Mouse (Mus musculus): ENCODE results near the gene Pja2. TPM values are rescaled to one million over a fixed set of nuclear protein-coding genes. Genes with fewer than 3 reads are reported as not detected.
"Not testable (repeated sequence)": the region's sequence is repeated elsewhere in the genome, so short reads cannot be mapped to it uniquely, and the experiment has no call there.

The Pja2 gene
- polyA plus RNA-seq, 1 experiment from 2014 or later: 64.4 TPM

DNA sequence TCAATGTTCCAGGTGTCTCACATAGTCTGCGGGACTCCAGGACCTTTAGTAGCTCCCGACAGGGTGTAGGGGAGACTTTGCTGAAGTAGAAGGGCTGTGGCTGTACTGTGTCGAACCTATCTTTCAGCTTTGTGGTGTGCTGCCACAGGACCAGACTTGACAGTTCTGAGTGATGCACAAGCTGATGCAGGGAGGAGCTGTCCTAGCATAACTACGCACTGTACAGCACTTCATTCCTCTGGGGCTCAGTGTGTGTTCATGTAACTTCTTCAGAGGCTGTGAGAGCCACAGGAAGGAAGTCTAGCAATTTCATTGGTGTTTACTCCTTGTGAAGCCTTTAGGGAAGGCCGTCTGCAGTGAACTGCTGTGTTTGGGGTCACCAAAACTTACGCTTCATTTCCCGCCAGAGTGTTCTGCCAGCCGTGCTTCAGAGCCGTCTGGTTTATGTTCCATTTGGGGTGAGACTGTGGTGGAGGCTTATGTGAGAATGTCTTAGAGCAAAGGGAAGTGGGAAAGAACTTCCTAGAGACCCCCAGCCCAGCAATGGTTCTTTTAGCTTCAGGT is 54.0 kb downstream of the Pja2 start:
- H3K4me1 ChIP-seq: no peaks in the 10 kb centered on the region
- H3K27me3 ChIP-seq: no peaks in the 10 kb centered on the region
- H3K4me2 ChIP-seq: no peak overlapping the region
- no peak overlapping the region for H3K27ac ChIP-seq
- 69% methylated on average over 9 of the region's 9 CpGs for WGBS
- no peak for ATAC-seq (ENCODE audit: insufficient number of reproducible peaks, insufficient read depth, low FRiP score, low TSS enrichment, low read depth)
- no peak overlapping the region for H3K4me3 ChIP-seq
- H3K9ac ChIP-seq: no peak overlapping the region
- peaks cover 24% of the 10 kb centered on the region for H3K36me3 ChIP-seq
- no peaks in the 10 kb centered on the region for H3K9me3 ChIP-seq

DNA sequence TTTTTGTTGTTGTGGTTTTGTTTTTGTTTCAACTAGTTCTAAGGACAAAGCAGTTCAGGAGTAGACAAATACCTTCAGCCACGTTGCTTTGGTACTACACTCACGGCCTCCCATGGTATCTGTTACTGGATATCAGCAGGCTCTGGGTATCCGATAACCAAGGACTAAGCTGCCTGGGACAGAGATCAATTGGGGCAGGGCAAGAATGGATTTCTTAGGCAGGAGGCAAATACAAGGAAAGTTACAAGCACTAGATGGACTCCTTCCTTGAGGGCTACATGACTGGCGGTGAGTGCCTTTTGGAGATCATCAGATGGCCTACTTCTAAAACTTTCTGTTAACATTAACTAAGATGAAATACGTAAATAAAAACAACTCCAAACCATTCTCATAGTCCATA is 55.0 kb downstream of the Pja2 start:
- Histone ChIP-seq H3K36me3 (peaks cover 24% of the 10 kb centered on the region), H3K9me3 (no peaks in the 10 kb centered on the region), H3K9ac (no peak overlapping the region), H3K27me3 (no peaks in the 10 kb centered on the region), H3K4me1 (no peaks in the 10 kb centered on the region), H3K27ac (no peak overlapping the region), H3K4me2 (no peak overlapping the region), H3K4me3 (no peak overlapping the region)
- 78% methylated on average over 5 of the region's 5 CpGs for WGBS
- no peak for ATAC-seq (ENCODE audit: insufficient number of reproducible peaks, insufficient read depth, low FRiP score, low TSS enrichment, low read depth)

DNA sequence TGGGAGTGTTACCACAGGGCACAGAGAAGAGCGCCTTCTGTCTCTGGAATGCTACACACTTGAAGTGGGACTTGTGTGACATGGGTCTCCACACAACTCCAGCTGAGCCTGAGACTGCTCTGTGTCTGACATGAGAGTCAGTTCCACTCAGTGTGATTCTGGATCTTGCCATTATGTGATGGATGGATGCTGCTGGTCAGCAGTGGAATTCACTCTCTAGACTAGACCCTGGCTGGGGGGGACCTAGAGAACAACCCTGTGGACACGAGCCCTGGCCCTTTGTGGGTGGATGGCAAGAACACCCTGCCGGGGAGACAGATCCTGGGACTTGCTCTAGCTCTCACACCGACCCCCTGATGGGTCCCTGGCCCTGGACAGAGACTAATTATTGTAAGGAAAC is 56.5 kb downstream of the Pja2 start:
- Histone ChIP-seq H3K27ac (no peak overlapping the region), H3K36me3 (peaks cover 19% of the 10 kb centered on the region), H3K4me2 (no peak overlapping the region), H3K4me1 (no peaks in the 10 kb centered on the region), H3K27me3 (no peaks in the 10 kb centered on the region), H3K9ac (no peak overlapping the region), H3K9me3 (no peaks in the 10 kb centered on the region), H3K4me3 (no peak overlapping the region)
- no peak for ATAC-seq (ENCODE audit: insufficient number of reproducible peaks, insufficient read depth, low FRiP score, low TSS enrichment, low read depth)
- WGBS: 85% methylated on average over 4 of the region's 4 CpGs

DNA sequence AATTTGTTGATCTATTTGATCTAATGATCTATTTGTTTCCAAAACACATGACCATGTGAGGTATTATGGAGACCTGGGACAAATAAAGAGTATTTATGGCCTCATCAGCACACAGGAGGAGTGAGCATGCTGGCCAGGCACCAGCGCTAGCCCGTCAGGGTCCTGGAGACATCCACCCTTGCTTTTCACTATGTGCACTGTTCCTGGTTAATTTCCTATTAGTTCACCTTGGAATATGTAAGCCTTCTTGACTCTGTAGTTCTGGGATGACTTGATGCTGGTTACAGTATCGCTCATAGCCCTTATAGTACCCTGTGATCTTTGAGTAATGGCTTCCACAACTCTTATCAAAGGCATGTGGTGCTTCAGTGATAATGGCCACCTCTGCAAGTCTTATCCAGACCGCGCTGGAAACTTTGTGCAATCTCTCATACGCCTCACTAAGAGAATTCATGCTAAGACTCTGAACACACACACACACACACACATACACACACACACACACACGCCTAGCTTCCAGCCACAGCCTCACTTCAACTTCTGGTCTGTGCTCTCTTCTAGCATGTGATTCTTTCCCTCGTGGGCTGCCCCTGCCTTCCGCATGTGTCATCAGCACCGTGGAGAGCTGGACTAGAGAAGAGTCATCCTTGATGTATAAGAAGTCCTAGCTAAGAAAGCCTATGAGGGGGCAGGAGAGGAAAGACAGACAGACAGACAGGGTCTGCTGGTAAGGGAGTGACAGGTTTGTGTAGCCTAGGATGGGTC is 57.2 kb downstream of the Pja2 start:
- Histone ChIP-seq H3K4me2 (no peak overlapping the region), H3K9me3 (no peaks in the 10 kb centered on the region), H3K9ac (no peak overlapping the region), H3K4me3 (no peak overlapping the region), H3K27ac (no peak overlapping the region), H3K4me1 (no peaks in the 10 kb centered on the region), H3K27me3 (no peaks in the 10 kb centered on the region), H3K36me3 (peaks cover 13% of the 10 kb centered on the region; the same call in 1 of the 2 replicates)
- 91% methylated on average over 10 of the region's 10 CpGs for WGBS
- no peak for ATAC-seq (ENCODE audit: insufficient number of reproducible peaks, insufficient read depth, low FRiP score, low TSS enrichment, low read depth)

DNA sequence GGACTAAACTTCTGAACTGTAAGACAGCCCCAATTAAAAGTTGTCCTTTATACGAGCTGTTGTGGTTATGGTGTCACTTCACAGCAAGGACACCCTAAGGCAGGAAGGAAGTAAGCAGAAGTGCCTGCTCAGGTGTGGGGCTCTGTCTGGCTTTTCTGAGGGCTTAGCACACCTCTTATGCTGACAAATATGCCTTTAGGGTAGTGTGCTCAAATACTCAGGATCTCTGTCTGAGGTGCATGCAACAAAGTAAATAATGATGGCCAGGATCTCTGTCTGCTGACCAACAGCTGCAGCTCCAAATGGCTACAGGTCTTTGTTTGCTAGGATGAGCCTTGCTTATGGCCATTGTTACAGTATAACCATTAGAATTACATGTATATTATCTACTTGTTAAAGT is 71.1 kb downstream of the Pja2 start:
- Histone ChIP-seq H3K4me1 (no peaks in the 10 kb centered on the region), H3K27me3 (no peaks in the 10 kb centered on the region), H3K9me3 (no peaks in the 10 kb centered on the region), H3K27ac (no peak overlapping the region), H3K4me2 (no peak overlapping the region), H3K36me3 (no peaks in the 10 kb centered on the region), H3K4me3 (no peak overlapping the region), H3K9ac (no peak overlapping the region)
- WGBS: 64% methylated on average over 1 of the region's 1 CpGs
- ATAC-seq (ENCODE audit: insufficient number of reproducible peaks, insufficient read depth, low FRiP score, low TSS enrichment, low read depth): no peak

DNA sequence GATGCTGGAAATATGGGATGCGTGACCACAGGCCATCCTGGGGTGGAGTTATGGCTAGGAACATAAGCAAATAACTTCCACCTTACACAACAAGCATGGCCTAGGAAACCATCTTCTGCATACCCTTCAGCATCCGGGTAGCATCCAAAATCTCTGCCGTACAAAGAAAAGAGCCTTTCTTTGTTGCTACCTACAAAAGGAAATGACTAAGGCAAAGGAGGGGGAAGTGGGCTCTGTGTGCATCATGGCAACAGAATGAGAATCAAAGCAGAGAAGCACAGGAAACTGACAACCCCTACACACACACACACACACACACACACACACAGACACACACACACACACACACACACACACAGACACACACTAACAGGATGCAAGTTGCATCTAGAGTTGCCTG is 83.5 kb downstream of the Pja2 start:
- no peak overlapping the region for H3K27ac ChIP-seq
- H3K9ac ChIP-seq: no peak overlapping the region
- H3K4me1 ChIP-seq: no peaks in the 10 kb centered on the region
- no peak overlapping the region for H3K4me3 ChIP-seq
- ATAC-seq (ENCODE audit: insufficient number of reproducible peaks, insufficient read depth, low FRiP score, low TSS enrichment, low read depth): no peak
- no peak overlapping the region for H3K4me2 ChIP-seq
- H3K27me3 ChIP-seq: peaks cover 4% of the 10 kb centered on the region
- WGBS: 59% methylated on average over 3 of the region's 3 CpGs
- no peaks in the 10 kb centered on the region for H3K36me3 ChIP-seq
- no peaks in the 10 kb centered on the region; the same call in 1 of the 2 replicates for H3K9me3 ChIP-seq

DNA sequence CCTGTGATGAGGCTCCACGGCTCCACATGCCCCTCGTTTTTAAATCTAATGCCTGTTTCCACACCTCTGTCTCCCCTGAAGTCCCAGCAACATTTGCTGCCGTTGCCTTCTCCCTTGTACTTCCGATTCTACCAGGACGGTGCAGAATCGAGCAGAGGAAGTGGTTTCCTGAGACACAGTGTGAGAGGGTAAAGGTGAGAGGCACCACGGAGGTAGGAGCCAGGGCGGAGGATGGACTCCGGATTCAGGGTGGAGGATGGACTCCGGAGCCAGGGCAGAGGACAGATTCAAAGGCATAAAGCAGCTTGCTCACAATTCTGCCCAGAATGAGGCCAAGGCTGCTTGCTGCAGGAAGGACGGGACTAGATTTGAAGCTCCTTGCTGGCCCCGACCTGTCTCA is 88.8 kb downstream of the Pja2 start:
- Histone ChIP-seq H3K27ac (no peak overlapping the region), H3K27me3 (peaks cover 4% of the 10 kb centered on the region), H3K4me3 (no peak overlapping the region), H3K9ac (no peak overlapping the region), H3K9me3 (no peaks in the 10 kb centered on the region), H3K4me1 (peaks cover 14% of the 10 kb centered on the region; the same call in 1 of the 2 replicates), H3K36me3 (no peaks in the 10 kb centered on the region), H3K4me2 (no peak overlapping the region)
- 58% methylated on average over 12 of the region's 12 CpGs for WGBS
- no peak for ATAC-seq (ENCODE audit: insufficient number of reproducible peaks, insufficient read depth, low FRiP score, low TSS enrichment, low read depth)

DNA sequence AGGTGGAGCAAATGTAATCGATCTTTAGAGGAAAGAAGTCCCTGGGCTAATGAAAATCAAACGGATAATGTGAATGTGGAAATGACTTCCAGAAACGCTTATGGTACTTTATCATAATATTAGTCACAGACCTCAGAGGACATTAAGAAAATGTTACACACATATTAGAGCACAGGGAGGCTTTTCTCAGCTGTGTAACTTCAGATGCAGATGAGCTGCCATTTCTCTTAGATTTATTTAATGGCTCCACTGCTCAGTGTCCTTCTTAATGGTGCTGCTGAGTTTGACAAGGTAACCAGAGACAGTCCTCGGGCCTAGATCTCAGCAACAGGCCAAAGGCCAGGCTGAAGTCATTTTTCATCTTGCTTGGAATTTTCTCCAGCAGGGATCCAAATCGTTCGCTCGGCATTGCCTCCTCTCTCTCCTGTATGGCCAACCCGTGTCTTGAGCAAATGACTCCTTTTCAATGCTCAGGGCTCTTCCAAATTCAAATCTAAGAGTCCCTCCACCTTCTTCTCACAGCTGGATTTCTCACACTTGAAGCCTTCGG is 89.3 kb downstream of the Pja2 start:
- H3K4me3 ChIP-seq: no peak overlapping the region
- peaks cover 14% of the 10 kb centered on the region; the same call in 1 of the 2 replicates for H3K4me1 ChIP-seq
- ATAC-seq (ENCODE audit: insufficient number of reproducible peaks, insufficient read depth, low FRiP score, low TSS enrichment, low read depth): no peak
- H3K27ac ChIP-seq: no peak overlapping the region
- H3K36me3 ChIP-seq: no peaks in the 10 kb centered on the region
- no peak overlapping the region for H3K4me2 ChIP-seq
- no peaks in the 10 kb centered on the region for H3K9me3 ChIP-seq
- H3K9ac ChIP-seq: no peak overlapping the region
- WGBS: 38% methylated on average over 9 of the region's 9 CpGs
- H3K27me3 ChIP-seq: peaks cover 4% of the 10 kb centered on the region

DNA sequence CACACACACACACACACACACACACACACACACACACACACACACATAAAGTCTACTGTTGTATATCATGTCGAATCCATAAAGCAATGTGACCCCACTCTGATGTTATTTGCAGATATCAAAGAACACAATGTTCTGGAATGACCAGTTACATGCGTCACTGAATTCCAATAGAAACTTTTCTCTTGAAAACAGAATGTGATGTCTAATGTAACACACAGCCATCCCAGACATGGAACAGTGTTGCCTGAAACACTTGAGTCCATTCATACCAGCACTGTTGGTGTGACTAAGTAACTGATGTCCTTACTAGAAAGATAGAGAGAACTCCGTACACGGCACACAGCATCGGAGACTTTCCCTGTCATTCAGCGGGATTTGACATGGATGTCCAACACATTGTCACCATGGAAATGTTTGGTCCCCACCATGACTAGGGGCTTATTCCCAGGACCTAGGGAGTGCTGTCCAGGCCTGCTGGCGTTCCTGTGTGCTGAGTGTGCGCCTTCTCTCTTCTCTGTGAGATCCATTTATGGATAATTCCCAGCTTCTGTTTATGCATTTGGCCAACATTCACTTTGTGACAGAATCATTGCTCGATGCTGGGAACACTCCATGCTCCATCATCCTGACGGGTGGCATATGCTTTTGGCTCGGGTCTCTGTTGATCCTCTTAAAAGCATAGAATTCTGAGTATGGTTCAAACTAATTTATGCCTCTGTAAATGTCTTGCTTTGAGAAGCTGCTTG is 90.0 kb downstream of the Pja2 start:
- WGBS: 65% methylated on average over 11 of the region's 11 CpGs
- Histone ChIP-seq H3K4me3 (no peak overlapping the region), H3K9me3 (no peaks in the 10 kb centered on the region), H3K4me2 (no peak overlapping the region), H3K9ac (no peak overlapping the region), H3K36me3 (no peaks in the 10 kb centered on the region), H3K4me1 (peaks cover 14% of the 10 kb centered on the region; the same call in 1 of the 2 replicates), H3K27me3 (peaks cover 4% of the 10 kb centered on the region), H3K27ac (no peak overlapping the region)
- no peak for ATAC-seq (ENCODE audit: insufficient number of reproducible peaks, insufficient read depth, low FRiP score, low TSS enrichment, low read depth)

DNA sequence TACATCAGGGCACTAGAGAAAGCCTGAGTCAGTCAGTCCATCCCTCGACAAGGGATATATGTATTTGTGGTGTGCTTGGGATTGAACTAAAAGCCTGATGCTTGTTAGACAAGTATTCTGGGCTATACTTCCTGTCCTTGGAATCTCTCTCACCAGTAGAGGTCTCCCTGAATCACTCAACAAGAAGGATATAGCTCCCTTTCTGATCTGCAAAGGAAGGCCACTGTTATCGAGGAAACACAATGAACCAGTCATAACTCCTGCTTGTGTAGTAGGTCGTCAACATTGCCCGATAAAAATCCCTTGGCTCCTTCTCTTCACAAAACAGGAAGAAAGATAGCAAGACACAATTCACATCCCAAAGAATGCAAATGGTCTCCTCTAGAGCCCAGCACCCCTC is 99.6 kb downstream of the Pja2 start:
- Histone ChIP-seq H3K9ac (no peak overlapping the region), H3K9me3 (no peaks in the 10 kb centered on the region), H3K27ac (no peak overlapping the region), H3K27me3 (no peaks in the 10 kb centered on the region), H3K4me3 (no peak overlapping the region), H3K36me3 (no peaks in the 10 kb centered on the region), H3K4me1 (no peaks in the 10 kb centered on the region), H3K4me2 (no peak overlapping the region)
- 68% methylated on average over 4 of the region's 4 CpGs for WGBS
- ATAC-seq (ENCODE audit: insufficient number of reproducible peaks, insufficient read depth, low FRiP score, low TSS enrichment, low read depth): no peak

DNA sequence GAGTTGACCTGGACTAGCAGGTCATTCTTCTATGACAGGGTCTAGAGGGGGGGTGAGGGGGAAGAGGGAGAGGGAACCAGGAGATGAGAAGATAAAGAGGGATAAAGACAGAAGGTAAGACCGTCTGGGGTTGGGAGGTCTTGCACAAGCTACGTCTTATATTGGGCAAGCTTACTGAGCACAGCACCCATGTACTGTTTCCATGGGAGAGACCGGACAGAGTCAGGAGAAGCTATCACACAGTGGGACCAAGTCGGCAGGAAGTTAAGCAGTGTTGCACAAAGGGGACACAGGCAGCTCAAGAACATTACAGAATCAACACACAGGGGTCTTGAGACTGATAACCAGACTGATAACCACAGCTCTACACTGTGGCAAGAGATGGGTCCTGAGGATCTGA is 100.1 kb downstream of the Pja2 start:
- WGBS: 95% methylated on average over 4 of the region's 4 CpGs
- not testable (repeated sequence) for H3K36me3 ChIP-seq; ATAC-seq (ENCODE audit: insufficient number of reproducible peaks, insufficient read depth, low FRiP score, low TSS enrichment, low read depth); H3K4me3 ChIP-seq; H3K27me3 ChIP-seq; H3K4me2 ChIP-seq; H3K9ac ChIP-seq; H3K27ac ChIP-seq; H3K9me3 ChIP-seq; H3K4me1 ChIP-seq

Data from embryonic facial prominence, embryonic 13.5 days (tissue).